Mouse (Mus musculus): ENCODE results near the gene Cyp2w1. TPM values are rescaled to one million over a fixed set of nuclear protein-coding genes. Genes with fewer than 3 reads are reported as not detected.

Gene Cyp2w1
- 0.83 and 1.9 TPM in 2 replicates for polyA plus RNA-seq (2012; rRNA removed)

DNA sequence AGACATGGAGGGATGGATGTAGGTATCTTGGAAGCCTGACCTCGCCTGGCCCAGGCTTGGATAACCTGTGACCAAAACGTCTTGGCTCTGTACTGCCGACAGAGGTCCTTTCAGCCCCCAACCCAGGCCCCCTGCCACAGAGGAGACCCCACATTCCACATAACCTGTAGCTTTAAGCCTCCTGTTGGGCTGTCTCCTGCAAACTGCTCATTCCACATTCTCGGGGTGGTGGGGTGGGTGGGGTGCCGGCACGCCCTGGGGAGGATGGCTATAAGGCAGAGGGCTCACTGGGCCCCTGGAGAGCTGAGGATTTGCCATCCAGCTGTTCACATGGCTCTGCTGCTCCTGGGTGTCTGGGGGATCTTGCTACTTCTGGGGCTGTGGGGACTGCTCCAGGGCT lies at the start of gene Cyp2w1:
Gene Cyp2w1, plus strand, starts transcription at position 301 of the 400 bp plus-strand sequence.
- WGBS = 32% methylated on average over 6 of the region's 6 CpGs
- DNase-seq (ENCODE audit: low read depth, low spot score) = no peak

DNA sequence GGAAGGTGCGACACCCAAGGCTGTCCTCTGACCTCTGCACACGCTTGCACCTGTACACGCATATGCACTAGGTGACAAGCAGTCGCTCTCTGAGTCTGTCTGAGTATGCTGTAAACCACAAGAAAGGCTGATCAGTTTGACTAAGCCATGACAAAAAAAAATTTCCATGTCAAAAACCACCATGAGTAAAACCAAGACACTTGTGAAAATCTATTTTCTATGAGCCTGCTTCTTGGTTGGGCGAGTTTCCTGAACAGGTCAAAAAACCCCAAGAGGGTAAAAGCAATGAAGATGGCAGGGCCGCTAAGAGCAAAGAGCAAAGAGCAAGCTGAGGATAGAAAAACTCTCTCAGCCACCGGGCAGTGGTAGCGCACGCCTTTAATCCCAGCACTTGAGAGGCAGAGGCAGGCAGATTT lies 48.8 kb upstream of the Cyp2w1 start:
- no peak for DNase-seq (ENCODE audit: low read depth, low spot score)
- 52% methylated on average over 9 of the region's 9 CpGs for WGBS

DNA sequence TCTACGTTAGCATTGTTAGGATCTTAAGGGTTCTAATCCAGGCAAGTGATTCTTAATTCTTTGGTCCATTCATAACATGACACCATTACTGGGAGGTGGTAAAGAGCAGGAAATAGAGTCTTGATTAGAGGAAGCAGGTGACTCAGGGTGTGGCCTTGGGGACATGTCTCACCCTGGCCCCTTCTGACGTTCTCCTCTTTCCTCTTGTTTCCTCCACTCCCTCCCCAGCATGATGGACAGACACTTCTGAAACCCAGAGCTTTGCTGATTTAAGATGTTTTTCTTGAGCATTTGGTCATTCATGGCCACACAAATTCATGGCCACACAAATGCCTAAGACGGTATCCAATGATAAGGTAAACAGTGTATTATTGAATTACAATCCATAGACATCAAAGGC lies 42.5 kb upstream of the Cyp2w1 start:
- DNase-seq (ENCODE audit: low read depth, low spot score) = no peak
- 49% methylated on average over 3 of the region's 3 CpGs for whole genome bisulfite sequencing

DNA sequence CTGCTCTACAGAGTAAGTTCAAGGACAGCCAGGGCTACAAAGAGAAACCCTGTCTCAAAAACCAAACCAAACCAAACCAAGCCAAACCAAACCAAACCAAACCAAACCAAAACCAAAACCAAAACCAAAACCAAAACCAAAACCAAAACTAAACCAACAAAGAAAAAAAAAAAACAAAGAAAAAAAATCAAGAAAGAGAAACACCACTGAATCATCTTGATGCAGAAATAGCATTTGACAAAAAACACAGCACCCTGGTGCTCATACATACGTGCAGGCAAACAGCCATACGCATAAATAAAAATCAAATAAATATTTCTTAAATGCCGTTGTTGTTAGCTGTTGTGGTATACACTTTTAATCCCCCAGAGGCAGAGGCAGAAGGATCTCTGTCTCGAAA lies 41.9 kb upstream of the Cyp2w1 start:
- WGBS = 86% methylated on average over 4 of the region's 4 CpGs
- DNase-seq (ENCODE audit: low read depth, low spot score) = no peak

DNA sequence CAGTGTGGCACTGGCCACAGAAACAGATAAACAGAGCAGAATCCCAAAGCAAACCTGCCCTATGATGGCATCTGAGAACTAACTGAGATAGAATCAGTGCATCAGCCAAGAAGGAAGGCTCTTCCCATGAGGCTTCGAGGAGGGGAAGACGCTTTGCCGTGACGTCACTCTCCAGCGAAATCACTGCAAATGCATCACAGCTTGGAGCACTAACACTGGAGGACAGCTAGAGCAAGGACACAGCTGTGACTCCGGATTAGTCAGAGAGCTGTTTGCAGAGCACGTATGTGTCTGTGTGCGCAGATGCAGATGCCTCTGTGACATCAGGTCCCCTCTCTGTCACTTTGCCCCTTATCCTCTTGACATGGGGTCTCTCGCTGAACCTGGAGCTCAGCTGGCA lies 40.6 kb upstream of the Cyp2w1 start:
- WGBS = 89% methylated on average over 9 of the region's 9 CpGs
- DNase-seq (ENCODE audit: low read depth, low spot score) = no peak

DNA sequence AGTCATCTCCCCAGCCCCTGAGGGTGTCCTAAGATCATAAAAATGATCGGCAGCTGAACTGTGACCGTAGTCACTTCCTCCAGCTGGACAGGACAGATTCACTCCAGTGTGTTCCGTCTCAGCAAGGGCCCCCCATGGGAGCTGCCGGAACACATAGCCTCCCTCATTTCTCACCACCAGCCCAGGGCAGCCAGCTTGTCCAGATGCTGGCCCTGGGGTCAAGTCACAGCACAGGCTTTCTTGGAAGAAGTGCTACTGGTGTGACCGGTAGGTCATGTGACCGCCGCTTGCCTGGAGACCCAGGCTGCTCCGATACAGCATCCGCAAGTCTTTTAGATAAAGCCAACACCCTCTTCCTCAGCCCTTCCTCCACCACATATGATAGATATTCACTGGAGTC lies 38.9 kb upstream of the Cyp2w1 start:
- 69% methylated on average over 9 of the region's 9 CpGs for WGBS
- DNase-seq (ENCODE audit: low read depth, low spot score) = no peak

DNA sequence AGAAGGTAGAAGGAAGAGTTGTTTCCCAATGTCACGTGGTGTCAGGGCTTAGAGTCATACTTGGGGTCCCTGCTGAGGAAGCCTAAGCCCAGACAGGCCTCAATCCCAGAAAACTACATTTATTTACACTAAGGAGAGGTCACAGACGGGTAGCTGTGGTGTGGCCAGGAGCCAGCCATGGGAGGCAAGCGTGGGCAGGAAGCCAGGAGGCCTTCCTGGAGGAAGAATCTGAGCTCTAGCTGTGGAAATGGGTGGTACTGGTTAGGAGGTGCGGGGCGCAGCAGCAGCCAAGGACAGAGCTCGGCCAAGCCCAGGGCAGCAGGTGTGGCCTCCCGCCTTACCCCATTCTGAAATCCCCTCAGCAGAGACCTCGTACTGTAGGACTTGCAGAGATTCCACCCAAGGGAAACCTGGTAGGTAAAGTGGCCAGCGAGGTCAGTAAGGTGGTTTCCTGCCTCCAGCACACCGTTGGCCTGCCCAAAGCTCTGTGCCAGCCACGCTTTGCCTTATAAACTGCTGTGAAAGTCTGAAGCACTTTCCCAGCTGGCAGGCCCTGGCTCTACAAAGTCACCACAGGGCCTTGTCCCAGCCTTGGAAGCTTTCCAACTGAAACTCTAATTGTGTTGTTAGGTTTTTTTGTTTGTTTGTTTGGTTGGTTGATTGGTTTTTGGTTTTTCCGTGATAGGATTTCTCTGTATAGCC lies 37.3 kb upstream of the Cyp2w1 start:
- DNase-seq (ENCODE audit: low read depth, low spot score) = no peak
- WGBS = 38% methylated on average over 12 of the region's 12 CpGs

DNA sequence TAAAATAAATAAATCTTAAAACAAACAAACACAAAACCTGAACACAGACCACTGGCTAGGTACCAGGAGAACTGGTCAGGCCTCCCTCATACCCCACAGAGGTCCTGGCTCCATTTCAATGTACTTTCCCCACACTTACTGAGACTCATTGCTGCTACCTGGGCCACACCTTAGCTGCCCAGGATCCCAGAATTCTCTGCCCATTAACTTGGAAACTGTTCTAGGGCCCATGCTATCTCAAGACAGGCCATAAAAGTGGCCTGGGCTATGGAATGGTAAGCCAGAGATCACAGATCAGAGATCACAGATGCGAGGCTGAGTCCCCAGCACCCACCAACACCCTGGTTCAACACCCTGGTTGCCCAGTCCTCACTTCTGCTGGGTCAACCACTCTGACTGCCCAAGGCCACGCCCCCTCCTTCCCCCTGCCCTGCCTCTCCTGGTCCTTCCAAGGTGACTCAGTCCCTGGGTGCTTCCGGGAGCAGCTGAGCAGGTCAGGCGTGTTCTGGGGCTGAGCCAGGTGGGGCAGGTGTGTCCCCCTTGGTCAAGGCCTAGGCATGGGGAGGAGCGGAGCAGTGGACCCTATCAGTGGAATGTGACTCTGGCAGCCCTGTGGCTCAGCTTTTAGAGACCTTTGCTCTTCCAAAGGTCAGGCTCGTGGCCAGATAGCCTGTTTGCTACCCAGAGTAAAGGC lies 35.3 kb upstream of the Cyp2w1 start:
- 35% methylated on average over 6 of the region's 6 CpGs for WGBS
- peak; percentile 87 for DNase-seq (ENCODE audit: low read depth, low spot score)

DNA sequence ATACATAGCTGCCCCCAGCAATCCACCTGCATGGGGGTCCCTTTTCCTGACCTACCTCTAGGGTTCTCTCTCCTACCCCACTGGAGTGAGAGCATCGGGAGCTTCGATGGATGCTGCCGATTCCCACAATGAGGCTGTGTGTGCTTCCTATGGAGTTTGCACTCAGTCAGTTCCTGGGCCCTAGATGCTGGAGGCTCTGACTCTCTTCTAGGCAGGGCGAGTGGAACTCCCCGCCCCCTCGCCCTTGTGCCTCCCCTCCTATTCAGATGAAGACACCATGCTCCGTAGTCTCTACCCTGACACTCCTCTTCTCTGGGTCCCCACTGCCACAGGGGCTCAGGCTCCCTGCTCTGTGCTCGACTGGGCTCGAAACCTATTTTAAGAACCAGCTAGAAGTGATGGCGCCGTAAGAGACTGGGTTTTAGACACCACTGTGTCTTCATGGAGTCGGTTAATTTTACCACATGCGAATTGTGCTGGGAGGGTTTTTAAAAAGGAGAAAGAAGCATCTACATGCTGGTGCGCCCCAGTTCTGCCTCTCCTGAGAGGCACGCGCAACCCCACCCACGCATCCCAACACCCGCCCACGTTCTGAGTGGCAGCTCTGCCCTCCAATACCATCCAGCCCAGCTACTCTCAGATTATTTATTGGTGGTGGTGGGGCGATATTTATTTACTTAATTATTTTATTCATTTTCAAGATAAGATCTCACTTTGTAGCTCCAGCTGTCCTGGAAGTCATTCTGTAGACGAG lies 34.5 kb upstream of the Cyp2w1 start:
- 70% methylated on average over 21 of the region's 21 CpGs for WGBS
- DNase-seq (ENCODE audit: low read depth, low spot score) = no peak

DNA sequence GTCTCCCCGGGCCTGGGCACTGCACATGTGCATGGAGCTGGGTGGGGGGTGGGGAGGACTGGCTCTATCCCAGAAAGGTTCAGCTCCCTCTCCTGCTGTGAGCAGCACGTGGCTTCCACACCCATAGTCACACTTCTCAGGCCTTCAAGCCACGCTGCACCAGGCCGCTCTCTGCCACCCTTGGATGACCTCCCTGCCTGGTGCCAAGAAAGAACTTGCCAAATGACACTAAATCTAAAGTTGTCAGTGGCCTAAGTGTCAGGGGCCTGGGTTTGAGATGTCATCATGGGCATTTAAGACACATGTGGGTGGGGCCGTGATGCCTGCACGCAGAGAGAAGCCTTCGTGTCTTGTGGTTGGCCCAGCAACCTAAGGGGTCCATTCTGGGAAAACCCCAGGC lies 32.0 kb upstream of the Cyp2w1 start:
- WGBS = 68% methylated on average over 7 of the region's 7 CpGs
- no peak for DNase-seq (ENCODE audit: low read depth, low spot score)

DNA sequence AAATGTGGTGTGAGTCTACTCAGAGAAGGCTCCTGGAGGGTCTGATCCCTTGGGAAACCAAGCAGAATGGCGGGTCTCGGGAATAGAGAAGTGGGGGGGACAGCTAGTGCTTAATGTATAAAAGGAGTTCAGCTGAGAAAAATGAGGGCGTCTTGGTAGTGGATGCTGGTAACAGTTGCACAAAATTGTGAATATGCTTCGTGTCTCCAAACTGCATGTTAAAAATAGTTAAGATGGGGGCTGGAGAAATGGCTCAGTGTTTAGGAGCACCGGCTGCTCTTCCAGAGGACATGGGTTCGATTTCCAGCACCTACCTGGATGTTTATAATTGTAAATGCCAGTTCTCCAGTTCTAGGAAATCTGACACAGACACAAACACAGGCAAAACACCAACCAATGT lies 31.1 kb upstream of the Cyp2w1 start:
- WGBS = 86% methylated on average over 6 of the region's 6 CpGs

DNA sequence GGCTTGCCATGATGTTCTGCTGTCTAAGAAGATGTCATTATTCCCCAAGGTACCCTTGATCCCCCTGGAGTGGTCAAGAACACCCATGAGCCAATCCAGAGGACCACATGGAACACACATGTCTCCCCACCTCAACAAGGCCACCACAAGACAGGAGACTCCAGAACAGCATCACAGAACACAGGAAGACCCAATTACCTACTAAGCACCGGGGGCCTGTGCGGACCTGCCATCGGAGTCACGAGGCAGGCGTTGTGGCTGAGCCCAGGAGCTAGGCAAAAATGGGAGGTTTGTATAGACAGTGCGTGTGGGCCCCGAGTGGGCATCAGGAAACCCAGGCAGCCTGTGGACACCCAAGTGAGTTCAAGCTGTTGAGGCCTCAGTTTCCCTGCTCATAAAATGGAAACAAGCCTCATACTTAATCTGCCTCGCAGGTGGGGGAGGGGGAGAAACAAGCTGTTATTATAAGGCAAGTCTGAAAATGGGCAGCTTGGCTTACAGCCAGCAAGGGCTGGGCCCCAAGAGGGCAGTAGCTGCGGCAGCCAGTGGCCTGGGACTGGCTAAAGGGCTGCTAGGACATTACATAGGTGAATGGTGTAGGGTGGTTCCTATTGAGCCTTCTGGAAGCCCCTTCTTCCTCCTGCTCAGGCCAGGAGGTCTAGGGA lies 29.0 kb upstream of the Cyp2w1 start:
- WGBS = 77% methylated on average over 9 of the region's 9 CpGs

More for the DNA sequence above, 31.1 kb upstream of the Cyp2w1 start:
- DNase-seq (ENCODE audit: low read depth, low spot score) = no peak

DNA sequence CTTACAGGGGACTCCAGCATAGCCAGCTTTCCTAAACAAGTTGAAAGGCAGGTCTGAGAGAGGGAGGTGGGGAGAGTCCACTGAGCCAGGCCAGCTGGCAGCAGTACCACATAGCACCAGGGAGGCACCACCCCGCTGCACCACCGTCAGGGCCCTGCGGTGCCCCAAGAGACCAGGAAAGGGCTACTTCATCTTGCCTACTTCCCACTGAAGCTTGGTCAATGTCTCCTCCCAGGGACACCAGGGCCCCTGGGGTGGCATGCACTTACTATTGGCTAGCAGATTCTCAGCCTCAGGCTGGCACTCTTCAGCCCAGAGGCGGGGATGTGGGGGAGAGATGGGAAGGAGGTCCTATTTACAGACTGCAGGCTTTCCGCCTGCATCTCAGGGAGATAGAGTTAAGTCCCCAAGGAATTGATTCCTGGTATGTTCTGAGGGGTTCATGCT lies 28.3 kb upstream of the Cyp2w1 start:
- WGBS = 36% methylated on average over 5 of the region's 5 CpGs
- DNase-seq (ENCODE audit: low read depth, low spot score) = no peak

More for the DNA sequence above, 29.0 kb upstream of the Cyp2w1 start:
- no peak for DNase-seq (ENCODE audit: low read depth, low spot score)

DNA sequence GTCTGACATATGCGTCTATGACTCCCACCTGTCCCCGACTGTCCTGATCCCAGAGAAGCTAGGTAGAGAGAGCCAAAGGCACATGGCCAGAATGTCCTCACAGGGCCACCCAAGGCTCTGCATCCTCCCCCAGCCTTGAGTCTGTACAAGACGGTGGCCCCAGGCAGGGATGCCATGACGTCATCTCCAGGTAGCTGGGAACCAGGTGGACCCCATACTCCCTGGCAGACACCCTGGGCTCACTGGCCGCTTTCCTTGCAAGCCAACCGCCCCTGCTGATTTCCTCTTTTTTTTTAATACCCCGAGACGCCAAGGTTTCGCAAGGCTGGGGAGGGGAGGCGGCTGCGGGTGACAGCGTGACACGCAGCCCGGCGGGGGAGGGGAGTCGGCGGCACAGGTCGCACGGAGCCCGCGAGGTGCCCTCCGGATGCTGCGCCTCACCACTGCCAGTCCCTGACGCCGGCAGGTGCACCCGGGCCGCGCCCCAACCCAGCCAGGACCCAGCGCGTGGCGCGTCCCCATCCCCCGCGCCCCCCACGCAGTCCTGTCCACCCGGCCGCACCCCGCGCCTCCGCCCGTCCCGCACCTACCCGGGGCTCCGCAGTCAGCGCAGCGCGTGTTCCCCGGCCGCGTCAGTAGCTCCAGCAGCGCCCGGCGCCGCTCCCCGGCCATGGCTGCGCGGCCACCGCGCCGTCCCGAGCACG lies 27.6 kb upstream of the Cyp2w1 start:
- 2% methylated on average over 55 of the region's 62 CpGs for WGBS

DNA sequence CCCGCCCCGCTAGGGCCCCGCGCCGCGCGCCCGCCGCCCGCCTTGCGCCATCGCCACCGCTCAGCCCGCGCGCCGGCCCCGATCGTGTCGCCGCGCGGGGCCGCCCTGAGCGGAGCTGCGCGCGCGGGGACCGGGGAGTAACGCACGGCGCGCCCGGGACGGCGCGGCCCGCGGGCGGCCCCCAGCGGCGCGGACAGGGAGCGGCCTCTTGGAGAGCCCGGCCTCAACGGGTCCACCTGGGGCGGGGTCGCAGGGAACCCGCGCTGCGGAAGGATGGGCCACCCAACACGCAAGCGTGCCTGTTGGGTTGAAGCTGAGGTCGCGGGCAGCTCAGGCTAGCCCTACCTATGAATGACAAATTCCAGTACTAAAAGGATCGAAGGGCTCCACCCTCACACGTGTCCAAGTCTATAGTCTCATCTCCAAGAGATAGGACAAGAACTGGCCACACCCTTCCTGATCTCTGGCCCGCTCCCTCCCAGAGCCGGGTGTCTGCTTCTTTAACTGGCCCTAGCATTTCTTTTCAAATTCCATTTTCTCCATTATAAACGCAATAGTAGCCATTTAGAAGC lies 26.9 kb upstream of the Cyp2w1 start, which contains the start of gene Adap1:
Gene Adap1, minus strand, starts transcription at position 228 of the 572 bp plus-strand sequence.
- no peak for DNase-seq (ENCODE audit: low read depth, low spot score)
- 2% methylated on average over 60 of the region's 61 CpGs for WGBS

More for the DNA sequence above, 27.6 kb upstream of the Cyp2w1 start:
- no peak for DNase-seq (ENCODE audit: low read depth, low spot score)

DNA sequence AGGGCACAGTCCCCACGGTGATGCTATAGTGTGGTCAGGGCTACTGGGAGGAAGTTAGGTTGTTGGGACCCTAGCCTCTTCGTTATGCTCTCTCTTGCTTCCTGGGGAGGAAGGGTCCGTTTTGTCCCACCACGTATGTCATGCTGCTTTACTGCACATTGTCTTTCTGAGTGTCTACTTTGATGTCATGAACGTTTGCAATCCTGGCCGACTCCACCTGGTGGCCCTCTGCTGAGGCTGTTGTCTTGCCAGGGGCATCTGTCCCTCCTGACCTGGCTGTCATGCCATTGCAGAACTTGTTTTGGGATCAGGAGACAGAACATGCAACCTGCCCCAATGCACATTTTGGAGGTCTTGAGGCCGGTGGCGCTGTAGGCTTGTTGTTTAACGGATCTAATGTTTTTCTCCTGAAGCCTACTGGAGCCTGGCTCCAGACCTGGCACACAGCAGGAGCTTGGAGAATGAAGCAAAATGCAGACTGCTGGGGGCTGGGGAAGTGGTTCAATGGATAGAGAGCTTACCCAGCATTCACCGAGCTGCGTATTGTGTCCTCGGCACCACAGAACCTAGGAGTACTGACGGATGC lies 26.2 kb upstream of the Cyp2w1 start:
- 66% methylated on average over 13 of the region's 13 CpGs for WGBS
- no peak for DNase-seq (ENCODE audit: low read depth, low spot score)

DNA sequence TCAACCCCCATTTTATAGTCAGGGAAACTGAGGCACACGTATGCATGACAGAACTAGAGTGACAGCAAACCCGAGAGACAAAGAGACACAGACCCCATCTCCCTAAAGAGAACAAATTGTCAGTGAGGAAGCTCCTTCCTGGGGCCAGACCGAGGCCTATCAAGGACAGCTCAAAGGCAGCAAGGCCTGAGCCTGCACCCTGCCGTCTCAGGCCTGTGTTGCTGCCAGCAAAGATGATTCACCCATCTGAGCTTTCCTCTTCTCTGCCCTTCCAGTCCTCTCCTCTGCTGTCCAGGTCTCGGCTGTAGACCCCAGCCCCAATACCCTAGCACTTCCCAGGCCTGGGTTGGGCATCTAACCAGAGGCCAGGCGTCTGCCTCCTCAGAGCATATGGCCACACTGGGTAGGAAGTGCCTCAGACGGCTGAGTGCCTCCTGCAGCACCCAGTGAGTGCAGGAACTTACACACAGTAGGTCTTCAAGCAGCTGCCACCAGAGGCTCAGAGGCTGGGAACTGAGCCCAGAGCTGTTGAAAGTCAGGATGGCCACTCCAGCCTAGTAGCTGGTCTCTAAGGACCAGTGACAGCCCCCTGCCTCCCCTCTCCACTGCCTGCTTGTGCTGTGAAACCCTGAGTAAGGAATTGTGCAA lies 25.3 kb upstream of the Cyp2w1 start:
- DNase-seq (ENCODE audit: low read depth, low spot score) = no peak
- WGBS = 80% methylated on average over 7 of the region's 7 CpGs

DNA sequence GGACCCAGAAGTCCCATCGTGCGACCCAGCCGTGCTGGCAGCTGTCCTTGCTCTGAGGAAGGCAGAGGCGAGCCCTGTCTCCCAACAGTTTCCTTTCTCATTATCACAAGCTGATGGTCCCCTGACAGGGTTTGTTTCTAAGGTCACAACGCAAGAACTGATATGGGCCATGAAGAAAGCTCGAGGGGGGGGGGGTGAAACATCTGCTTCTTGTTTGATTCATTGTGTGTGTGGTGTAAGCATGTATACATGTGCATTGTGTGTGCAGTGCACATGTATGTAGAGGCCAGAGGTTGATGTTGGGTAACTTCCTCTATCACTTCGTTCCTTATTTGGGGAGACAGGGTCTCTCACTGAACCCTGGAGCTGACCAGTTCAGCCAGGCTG lies 24.8 kb upstream of the Cyp2w1 start:
- DNase-seq (ENCODE audit: low read depth, low spot score) = no peak

More for the DNA sequence above, 24.8 kb upstream of the Cyp2w1 start:
- WGBS = 73% methylated on average over 7 of the region's 7 CpGs
